Mouse (Mus musculus): Measurements from ENCODE around the gene Zfp580.
A peak's percentile ranks its signal among the peaks of the same experiment; 100 is the strongest.

DNA sequence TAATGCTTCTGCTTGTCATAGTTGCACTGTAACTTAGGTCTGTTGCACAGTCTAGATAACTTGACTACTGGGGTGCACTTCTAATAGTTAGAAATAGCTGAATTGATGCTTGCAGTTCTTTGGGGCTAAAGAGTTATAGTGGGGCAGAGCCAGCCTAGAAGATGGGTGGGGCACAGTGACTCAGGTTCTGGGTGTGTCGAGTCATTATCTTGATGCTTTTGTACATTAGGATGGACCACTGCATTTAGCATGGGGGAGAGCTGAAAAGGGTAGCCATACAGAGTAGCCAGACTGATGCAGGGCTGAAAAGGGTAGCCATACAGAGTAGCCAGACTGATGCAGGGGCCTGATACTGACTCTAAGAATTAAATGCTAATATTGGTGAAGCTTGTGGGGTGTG, 22.2 kb downstream of the Zfp580 start:
- TF ChIP-seq USF2 (IDR thresholded peaks at IDR 0.05; ENCODE audit: borderline replicate concordance in 1 of 2, insufficient read depth in 1 of 2, low read depth in 1 of 2, low read length in 2 of 2) (no peak), POLR2A (IDR thresholded peaks at IDR 0.05; ENCODE audit: control insufficient read depth in 1 of 2, insufficient read depth in 1 of 2, low read depth in 1 of 2, low read length in 2 of 2, poor library complexity in 1 of 2) (0 out of 4 replicates have a peak, but pooled peaks of 1 of the 2 experiments have one; percentile 17), TAL1 (IDR thresholded peaks at IDR 0.05; ENCODE audit: low read length) (no peak), POLR2AphosphoS2 (IDR thresholded peaks at IDR 0.05; ENCODE audit: low read length) (no peak), CTCF (IDR thresholded peaks at IDR 0.05 in 2 of 3, conservative IDR thresholded peaks at IDR 0.05 in 1 of 3; ENCODE audit: control insufficient read depth in 1 of 3, insufficient read depth in 1 of 3, low read depth in 2 of 3, low read length in 3 of 3, poor library complexity in 1 of 3, severe bottlenecking in 1 of 3) (no peak), MAX (IDR thresholded peaks at IDR 0.05; ENCODE audit: low read length) (no peak), CHD1 (IDR thresholded peaks at IDR 0.05; ENCODE audit: low read depth, low read length) (no peak), SMC3 (IDR thresholded peaks at IDR 0.05; ENCODE audit: low read depth, low read length) (no peak)
